Mouse (Mus musculus) limb, embryonic 10.5 days (tissue): Measurements from ENCODE around the gene Fzr1. TPM values are rescaled to one million over a fixed set of nuclear protein-coding genes. Genes with fewer than 3 reads are reported as not detected.

ENCODE experiments used
- DNase-seq: peaks from one replicate; pipeline ENCODE4 v3.0.0-alpha.2; 2017; ENCODE audit warnings: low spot score
- H3K27ac ChIP-seq: fragments of 300-500 bp; sonication (generic); 2 replicates; pipeline ENCODE4 v1.5.1; 2016; ENCODE audit warnings: mild to moderate bottlenecking
- H3K27me3 ChIP-seq: fragments of 300-500 bp; sonication (generic); 2 replicates; pipeline ENCODE4 v1.6.1; 2016; ENCODE audit warnings: low read depth, mild to moderate bottlenecking; ENCODE audit not compliant: poor library complexity, severe bottlenecking
- H3K36me3 ChIP-seq: fragments of 300-500 bp; sonication (generic); 2 replicates; pipeline ENCODE4 v1.6.1; 2016; ENCODE audit warnings: mild to moderate bottlenecking, moderate library complexity
- H3K4me1 ChIP-seq: fragments of 300-500 bp; sonication (generic); 2 replicates; pipeline ENCODE4 v1.6.1; 2016
- H3K4me3 ChIP-seq: fragments of 300-500 bp; sonication (generic); 2 replicates; pipeline ENCODE4 v1.5.1; 2016; ENCODE audit warnings: mild to moderate bottlenecking, moderate library complexity
- H3K9me3 ChIP-seq: fragments of 300-500 bp; sonication (generic); replicated peaks from 2 replicates; pipeline ENCODE4 v1.6.1; 2016; ENCODE audit warnings: mild to moderate bottlenecking
- WGBS: fragments of 180-500 bp; shearing (Covaris S2); methylation state at CpG from one replicate; pipeline ENCODE4 v1.1.7; 2016; 5-methylcytosine and 5-hydroxymethylcytosine counted together
- polyA plus RNA-seq: library from polyadenylated mRNA; unstranded; fragments of >200 nt; fragmentation: Nextera tagmentation; extraction: Ambion mirVana; gene quantifications from 2 replicates; pipeline ENCODE4 v1.2.1, GENCODE M21; 2016

The Fzr1 gene
- polyA plus RNA-seq, 1 experiment from 2014 or later: 148 TPM

DNA sequence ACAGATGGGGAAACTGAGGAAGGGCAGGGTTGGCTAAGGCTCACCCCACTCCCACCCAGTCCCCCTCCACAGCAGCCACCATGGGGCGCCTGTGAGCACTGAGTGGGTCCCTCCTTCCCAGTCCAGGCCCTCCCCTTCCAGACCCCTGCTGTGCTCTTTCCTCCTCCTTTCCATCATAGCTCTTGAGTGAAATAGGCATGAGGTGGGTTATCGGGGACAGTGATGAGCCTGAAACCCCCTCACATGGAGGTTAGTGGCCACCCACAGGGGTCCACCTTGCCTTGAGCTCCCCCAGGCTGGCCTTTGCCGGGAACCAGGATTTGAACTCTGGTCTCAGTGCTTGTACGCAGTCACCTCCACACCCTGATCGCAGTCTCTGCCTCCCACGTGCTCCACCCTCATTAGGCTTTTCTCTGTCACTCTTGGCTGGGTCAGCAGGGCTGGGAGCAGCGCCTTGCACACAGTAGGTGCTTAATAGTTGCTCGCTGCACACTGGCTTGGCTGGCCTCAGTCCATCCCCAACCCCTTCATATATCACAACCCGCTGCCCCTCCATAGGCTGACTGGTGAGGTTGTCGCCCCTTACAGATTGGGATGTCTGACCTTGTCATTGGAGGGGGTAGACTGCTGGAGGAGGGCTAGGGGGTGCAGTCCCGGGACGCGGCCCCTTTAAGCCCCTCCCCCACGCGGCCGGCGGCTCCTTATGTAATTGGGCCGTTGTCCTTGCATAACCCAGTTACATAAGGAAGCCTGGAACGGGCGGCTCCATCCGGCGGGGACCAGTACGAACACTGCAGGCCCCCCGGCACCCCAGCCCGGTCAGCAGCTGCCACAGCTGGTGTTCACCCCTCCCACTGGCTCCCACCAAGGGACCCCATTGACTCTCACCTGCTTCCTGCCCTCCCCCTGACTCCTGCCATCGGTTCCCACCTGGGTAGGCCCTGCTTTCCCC lies 35.3 kb upstream of the Fzr1 start:
- Histone ChIP-seq H3K4me3 (peak overlapping the region; percentile 34), H3K4me1 (peaks cover 100% of the 10 kb centered on the region), H3K27ac (peak overlapping the region; percentile 89), H3K27me3 (no peaks in the 10 kb centered on the region), H3K9me3 (no peaks in the 10 kb centered on the region), H3K36me3 (peaks cover 3% of the 10 kb centered on the region)
- 27% methylated on average over 26 of the region's 26 CpGs for WGBS
- peak; percentile 78 for DNase-seq

- Histone ChIP-seq H3K9me3 (no peaks in the 10 kb centered on the region), H3K4me1 (peaks cover 100% of the 10 kb centered on the region), H3K4me3 (no peak overlapping the region), H3K27ac (peak overlapping the region; percentile 89), H3K36me3 (peaks cover 3% of the 10 kb centered on the region), H3K27me3 (peaks cover 8% of the 10 kb centered on the region)
- WGBS: 74% methylated on average over 16 of the region's 16 CpGs
- DNase-seq: no peak
These were observed 34.4 kb upstream of the Fzr1 start for GRCm38 (mm10) chr10:81412586-81413309.

DNA sequence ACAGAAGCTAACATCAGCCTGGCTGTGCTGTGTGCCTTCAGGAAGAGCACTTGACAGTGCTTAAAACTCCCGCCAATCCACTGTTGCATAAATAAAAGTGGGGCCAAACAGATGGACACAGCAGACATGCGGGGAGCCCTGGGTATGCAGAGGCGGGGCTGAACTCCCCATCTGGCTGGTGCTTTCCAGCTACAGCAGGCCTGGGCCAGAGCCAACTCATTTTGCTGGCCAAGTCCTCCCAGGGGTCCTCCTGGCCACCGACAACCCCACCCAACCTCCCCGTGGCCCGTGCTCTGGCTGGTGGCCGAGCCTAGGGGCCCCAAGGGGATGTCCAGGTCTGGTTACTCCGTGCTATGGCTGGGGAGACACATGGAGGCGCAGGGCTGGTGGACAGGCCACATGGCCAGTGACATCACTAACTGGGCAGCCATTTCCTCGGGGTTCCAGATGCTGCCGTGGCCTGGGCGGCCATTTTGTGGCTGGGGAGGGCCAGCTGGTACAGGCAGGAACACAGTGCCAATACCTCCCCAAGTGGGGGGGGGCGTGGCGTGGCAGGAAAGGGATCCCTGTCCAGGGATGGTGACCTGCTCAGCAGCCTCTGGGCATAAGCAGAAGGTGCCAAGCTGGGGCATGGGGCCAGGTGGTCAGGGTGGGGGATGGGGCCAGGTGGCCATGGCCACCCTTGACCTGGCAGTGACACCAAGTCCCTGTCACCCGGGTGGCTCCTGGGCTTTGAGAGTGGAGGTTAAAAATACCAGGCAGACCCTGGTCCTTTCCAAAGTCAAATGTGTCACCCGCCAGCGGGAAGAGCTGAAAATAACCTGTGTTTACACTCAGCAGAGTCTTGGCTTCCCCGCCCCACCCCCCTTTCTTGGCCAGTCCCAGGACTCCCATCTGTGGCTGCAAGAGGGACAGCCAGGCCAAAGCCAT lies 33.4 kb upstream of the Fzr1 start:
- Histone ChIP-seq H3K4me1 (peaks cover 100% of the 10 kb centered on the region), H3K36me3 (peaks cover 3% of the 10 kb centered on the region)

GRCm38 (mm10) chr10:81410981-81411380 lies 32.7 kb upstream of the Fzr1 start:
- Histone ChIP-seq H3K4me3 (no peak overlapping the region), H3K36me3 (peaks cover 3% of the 10 kb centered on the region), H3K4me1 (peaks cover 100% of the 10 kb centered on the region), H3K27me3 (peaks cover 26% of the 10 kb centered on the region), H3K9me3 (no peaks in the 10 kb centered on the region), H3K27ac (peak overlapping the region; percentile 89)
- no peak for DNase-seq
- 88% methylated on average over 9 of the region's 9 CpGs for WGBS

More for the DNA sequence above, 33.4 kb upstream of the Fzr1 start:
- WGBS: 85% methylated on average over 18 of the region's 18 CpGs
- Histone ChIP-seq H3K9me3 (no peaks in the 10 kb centered on the region), H3K27ac (peak overlapping the region; percentile 89), H3K27me3 (peaks cover 18% of the 10 kb centered on the region), H3K4me3 (no peak overlapping the region)
- DNase-seq: no peak

GRCm38 (mm10) chr10:81410350-81410749 lies 32.0 kb upstream of the Fzr1 start:
- WGBS: 59% methylated on average over 4 of the region's 4 CpGs
- peaks cover 32% of the 10 kb centered on the region for H3K27me3 ChIP-seq
- H3K4me3 ChIP-seq: 0 out of 2 replicates have a peak overlapping the region, but pooled peaks have one; percentile 42
- peaks cover 9% of the 10 kb centered on the region for H3K36me3 ChIP-seq
- peak overlapping the region; percentile 80 for H3K27ac ChIP-seq
- H3K4me1 ChIP-seq: peaks cover 99% of the 10 kb centered on the region
- no peaks in the 10 kb centered on the region for H3K9me3 ChIP-seq
- DNase-seq: no peak

GRCm38 (mm10) chr10:81409330-81409729 lies 31.0 kb upstream of the Fzr1 start:
- peaks cover 96% of the 10 kb centered on the region for H3K4me1 ChIP-seq
- H3K4me3 ChIP-seq: peak overlapping the region; percentile 42

DNA sequence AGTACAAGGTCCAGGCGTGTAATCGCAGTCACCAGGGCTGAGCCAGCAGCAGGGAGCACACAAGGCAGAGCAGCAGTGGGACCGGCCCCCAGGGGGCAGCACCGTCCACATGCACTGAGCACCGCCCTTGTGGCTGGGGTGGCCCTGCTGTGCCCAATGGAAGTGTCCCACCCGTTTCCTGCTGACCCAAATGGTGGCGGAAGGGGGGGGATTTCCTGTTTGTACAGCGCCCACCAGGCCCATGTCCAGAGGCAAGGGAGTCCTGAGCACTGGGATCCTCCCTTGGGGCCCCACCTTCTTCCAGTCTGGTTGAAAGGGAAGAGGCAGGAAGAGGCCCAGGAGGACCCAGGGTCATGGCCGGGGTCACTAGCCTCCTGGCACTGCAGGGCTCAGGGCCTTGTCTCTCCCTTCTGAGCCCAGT lies 30.6 kb upstream of the Fzr1 start:
- peak; percentile 85 for DNase-seq
- peaks cover 47% of the 10 kb centered on the region for H3K27me3 ChIP-seq
- H3K4me1 ChIP-seq: peaks cover 96% of the 10 kb centered on the region
- H3K4me3 ChIP-seq: peak overlapping the region; percentile 42
- peaks cover 17% of the 10 kb centered on the region for H3K36me3 ChIP-seq
- peak overlapping the region; percentile 80 for H3K27ac ChIP-seq
- 8% methylated on average over 9 of the region's 9 CpGs for WGBS
- no peaks in the 10 kb centered on the region for H3K9me3 ChIP-seq

More at GRCm38 (mm10) chr10:81409330-81409729, 31.0 kb upstream of the Fzr1 start:
- Histone ChIP-seq H3K9me3 (no peaks in the 10 kb centered on the region), H3K36me3 (peaks cover 17% of the 10 kb centered on the region), H3K27me3 (peaks cover 43% of the 10 kb centered on the region), H3K27ac (peak overlapping the region; percentile 80)
- 15% methylated on average over 8 of the region's 8 CpGs for WGBS
- no peak for DNase-seq

DNA sequence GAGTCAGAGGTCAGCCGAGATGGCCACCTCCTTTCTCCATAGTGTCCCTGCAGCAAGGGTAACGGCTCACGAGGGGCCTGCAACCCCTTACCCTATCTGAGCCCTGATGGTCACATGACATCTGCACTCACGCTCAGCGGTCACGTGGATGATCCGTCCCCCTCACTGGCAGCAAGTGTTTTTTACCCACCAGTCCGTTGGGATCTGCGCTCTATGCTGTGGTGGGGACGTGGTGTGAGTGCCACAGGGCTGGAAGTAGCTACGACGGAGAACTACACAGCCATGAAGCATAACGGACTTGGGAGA lies 30.1 kb upstream of the Fzr1 start:
- Histone ChIP-seq H3K36me3 (peaks cover 17% of the 10 kb centered on the region), H3K4me1 (peaks cover 96% of the 10 kb centered on the region), H3K27ac (peak overlapping the region; percentile 80), H3K27me3 (peaks cover 52% of the 10 kb centered on the region), H3K4me3 (peak overlapping the region; percentile 42), H3K9me3 (no peaks in the 10 kb centered on the region)
- DNase-seq: no peak
- WGBS: 31% methylated on average over 13 of the region's 13 CpGs

GRCm38 (mm10) chr10:81407539-81408423 lies 29.5 kb upstream of the Fzr1 start:
- peak overlapping the region; percentile 80 for H3K27ac ChIP-seq
- peaks cover 17% of the 10 kb centered on the region for H3K36me3 ChIP-seq
- no peaks in the 10 kb centered on the region for H3K9me3 ChIP-seq
- 17% methylated on average over 31 of the region's 31 CpGs for WGBS
- H3K4me3 ChIP-seq: peak overlapping the region; percentile 42
- H3K27me3 ChIP-seq: peaks cover 58% of the 10 kb centered on the region
- H3K4me1 ChIP-seq: peaks cover 96% of the 10 kb centered on the region
- DNase-seq: peak; percentile 59

GRCm38 (mm10) chr10:81406504-81407440 lies 28.5 kb upstream of the Fzr1 start:
- 21% methylated on average over 24 of the region's 24 CpGs for WGBS
- peaks cover 96% of the 10 kb centered on the region for H3K4me1 ChIP-seq
- no peak for DNase-seq
- peaks cover 64% of the 10 kb centered on the region for H3K27me3 ChIP-seq
- H3K27ac ChIP-seq: peak overlapping the region; percentile 80
- peak overlapping the region; percentile 42 for H3K4me3 ChIP-seq
- H3K9me3 ChIP-seq: no peaks in the 10 kb centered on the region
- peaks cover 16% of the 10 kb centered on the region for H3K36me3 ChIP-seq
